Mouse (Mus musculus) erythroblast, embryonic 14.5 days (primary cell): ENCODE measurements around the gene Vmn1r160. TPM values are rescaled to one million over a fixed set of nuclear protein-coding genes. Genes with fewer than 3 reads are reported as not detected.
"Not testable (repeated sequence)": the region's sequence is repeated elsewhere in the genome, so short reads cannot be mapped to it uniquely, and the experiment has no call there.

Source experiments
- H3K27me3 ChIP-seq: 2 replicates; pipeline ENCODE4 v1.6.1; 2012; ENCODE audit warnings: inconsistent platforms; ENCODE audit not compliant: control insufficient read depth
- H3K36me3 ChIP-seq: 2 replicates; pipeline ENCODE4 v1.6.1; 2012; ENCODE audit warnings: mild to moderate bottlenecking, inconsistent platforms; ENCODE audit not compliant: control insufficient read depth
- H3K4me1 ChIP-seq: 2 replicates; pipeline ENCODE4 v1.6.1; 2012; ENCODE audit warnings: inconsistent platforms; ENCODE audit not compliant: control insufficient read depth
- H3K4me3 ChIP-seq: replicated peaks from 2 replicates; pipeline ENCODE3; 2012; ENCODE audit warnings: moderate library complexity, mild to moderate bottlenecking, inconsistent platforms
- H3K9me3 ChIP-seq: 2 replicates; pipeline ENCODE4 v1.6.1; 2012; ENCODE audit warnings: low read length, inconsistent platforms, mixed read lengths; ENCODE audit not compliant: control insufficient read depth
- polyA plus RNA-seq: library from polyadenylated mRNA; stranded (reverse); fragments of >175 nt; gene quantifications from 2 replicates; pipeline ENCODE4 v1.2.3, GENCODE M21; 2012

Gene Vmn1r160
- not detected in 2 replicates for polyA plus RNA-seq

DNA sequence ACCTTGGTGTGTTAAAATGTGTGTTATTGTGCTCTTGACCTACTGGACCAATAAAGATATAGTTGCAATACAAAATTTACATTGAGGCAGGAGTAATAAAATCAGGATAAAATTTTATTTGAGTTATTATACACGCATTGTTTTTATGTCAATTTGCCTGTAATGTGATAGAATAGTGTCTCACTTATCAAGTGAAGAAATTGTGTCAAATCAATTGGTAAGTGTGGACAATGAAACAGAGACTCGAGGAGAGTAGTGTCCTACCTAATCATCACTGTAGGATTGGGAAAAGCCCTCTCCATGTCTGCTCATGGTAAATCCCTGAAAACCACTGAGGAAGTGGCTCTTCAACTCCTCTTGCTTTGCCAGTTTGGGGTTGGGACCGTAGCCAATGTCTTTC is at the start of gene Vmn1r160:
Gene Vmn1r160 (plus strand): TSS at position 301 of the 400 bp plus-strand sequence.
- not testable (repeated sequence) for H3K36me3 ChIP-seq, H3K27me3 ChIP-seq, H3K9me3 ChIP-seq, H3K4me3 ChIP-seq, H3K4me1 ChIP-seq

DNA sequence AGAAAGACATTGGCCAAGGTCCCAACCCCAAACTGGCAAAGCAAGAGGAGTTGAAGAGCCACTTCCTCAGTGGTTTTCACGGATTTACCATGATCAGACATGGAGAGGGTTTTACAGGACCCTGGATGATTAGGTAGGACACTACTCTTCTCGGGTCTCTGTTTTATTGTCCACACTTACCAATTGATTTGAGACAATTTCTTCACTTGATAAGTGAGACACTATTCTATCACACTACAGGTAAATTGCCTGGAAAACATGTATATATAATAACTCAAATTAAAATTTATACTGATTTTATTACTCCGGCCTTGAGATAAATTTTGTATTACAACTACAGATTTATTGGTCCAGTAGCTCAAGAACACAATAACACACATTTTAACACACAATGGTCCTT is 27.5 kb upstream of the Vmn1r160 start, which contains the start of gene Vmn1r159:
Gene Vmn1r159 (minus strand): TSS at position 101 of the 400 bp plus-strand sequence.
- H3K27me3 ChIP-seq, H3K4me3 ChIP-seq, H3K9me3 ChIP-seq, H3K4me1 ChIP-seq, H3K36me3 ChIP-seq: not testable (repeated sequence)

Other genes starting within 250 kb of the Vmn1r160 start
- not detected in 2 replicates for gene Vmn1r155, start 213.2 kb upstream of the Vmn1r160 start, polyA plus RNA-seq
- gene Gm8693, start 178.9 kb upstream of the Vmn1r160 start, polyA plus RNA-seq, result not detected in 2 replicates
- not detected in 2 replicates for gene Gm4567, start 151.5 kb upstream of the Vmn1r160 start, polyA plus RNA-seq
- gene Vmn1r157, start 109.5 kb upstream of the Vmn1r160 start, polyA plus RNA-seq, result not detected in 2 replicates
- not detected in 2 replicates for gene Vmn1r158, start 80.4 kb upstream of the Vmn1r160 start, polyA plus RNA-seq
- not detected in 2 replicates for gene Vmn1r159, start 27.6 kb upstream of the Vmn1r160 start, polyA plus RNA-seq
- not detected in 2 replicates for gene Gm4214, start 113.4 kb downstream of the Vmn1r160 start, polyA plus RNA-seq
- gene Gm4216, start 148.7 kb downstream of the Vmn1r160 start, polyA plus RNA-seq, result not detected in 2 replicates
- gene Vmn1r163, start 184.3 kb downstream of the Vmn1r160 start, polyA plus RNA-seq, result 0.09 TPM in 1 of 2 replicates, not detected in the other
- gene Gm8720, start 196.2 kb downstream of the Vmn1r160 start, polyA plus RNA-seq, result not detected in 2 replicates